Mouse (Mus musculus) E14TG2a.4 (cell line): Measurements from ENCODE around the gene Ly6g5b.

Experiments
- CTCF ChIP-seq: conservative IDR thresholded peaks from 2 replicates; pipeline ENCODE4 v1.5.1; 2014; ENCODE audit warnings: low read length
- POU5F1 ChIP-seq: IDR thresholded peaks from 2 replicates; pipeline ENCODE4 v1.6.1; 2014; ENCODE audit warnings: low read length, borderline replicate concordance

- TF ChIP-seq CTCF (no peak), POU5F1 (no peak)
Measured at GRCm38 (mm10) chr17:35082841-35083576, 32.2 kb downstream of the Ly6g5b start.
